Mouse (Mus musculus): ENCODE results near the gene Stx1b. TPM values are rescaled to one million over a fixed set of nuclear protein-coding genes. Genes with fewer than 3 reads are reported as not detected.

Stx1b gene
- total and polyA plus RNA-seq, 3 experiments, result 0.15 to 0.56 TPM; not detected in 1

DNA sequence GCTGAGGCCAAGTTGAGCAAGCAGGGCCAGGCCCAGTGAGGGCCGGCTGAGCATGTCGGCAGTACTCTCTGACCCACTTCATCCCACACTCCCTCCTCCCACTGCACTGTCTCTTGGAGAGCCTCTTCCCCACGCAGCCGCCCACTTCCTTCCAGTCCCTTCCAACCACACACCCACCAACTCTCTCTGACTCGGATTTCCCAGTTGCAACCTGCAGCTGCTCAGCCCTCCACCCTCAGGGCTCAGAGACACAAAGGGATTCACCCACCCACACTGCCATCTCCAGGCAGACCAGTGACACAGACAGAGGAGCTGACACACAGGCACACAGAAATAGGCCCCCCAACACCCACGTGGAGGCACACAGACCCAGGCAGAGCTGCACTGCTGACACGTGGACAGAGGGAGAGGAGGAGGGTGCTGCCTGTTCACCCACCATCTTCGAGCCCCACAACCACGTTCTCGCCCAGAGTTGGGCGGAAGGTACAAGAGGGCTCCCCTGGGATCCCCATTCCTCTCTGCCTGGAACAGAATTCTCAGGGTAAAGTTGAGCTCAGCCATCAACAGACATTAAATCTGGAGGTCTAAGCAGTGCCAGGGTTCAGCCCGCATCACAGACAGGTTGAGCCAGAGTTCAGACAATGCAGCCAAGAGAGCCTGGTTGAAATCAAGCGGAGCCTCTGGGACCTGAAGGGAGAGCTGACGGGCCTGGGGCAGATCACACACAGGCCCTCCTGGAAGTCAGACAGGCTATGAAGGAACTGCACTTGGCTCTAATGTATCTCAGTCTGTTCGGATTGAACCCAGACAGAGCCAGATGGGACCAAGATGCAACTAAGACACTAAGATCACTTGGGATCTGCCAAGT is 8.2 kb downstream of the Stx1b start:
- H3K9ac ChIP-seq (ENCODE audit: control insufficient read depth, low read depth, low read length, poor library complexity, severe bottlenecking), result no peak overlapping the region
- H3K79me2 ChIP-seq (ENCODE audit: control insufficient read depth, insufficient read depth, low read length, poor library complexity), result no peaks in the 10 kb centered on the region
- peak; percentile 28 for DNase-seq (ENCODE audit: low read depth, low spot score)
- no peaks in the 10 kb centered on the region for H3K4me1 ChIP-seq (ENCODE audit: control insufficient read depth in 1 of 2, insufficient read depth in 2 of 2, low read length in 2 of 2)
- no peaks in the 10 kb centered on the region for H3K27me3 ChIP-seq (ENCODE audit: control insufficient read depth in 1 of 2, insufficient read depth in 2 of 2, low read length in 2 of 2)
- no peak overlapping the region for H3K27ac ChIP-seq (ENCODE audit: control insufficient read depth, low read depth, low read length)
- H3K9me3 ChIP-seq (replicated peaks; ENCODE audit: insufficient read depth, low read length), result no peaks in the 10 kb centered on the region
- no peak overlapping the region for H3K4me3 ChIP-seq (ENCODE audit: control insufficient read depth in 1 of 2, insufficient read depth in 1 of 2, low read depth in 2 of 2, low read length in 2 of 2)
- no peaks in the 10 kb centered on the region for H3K36me3 ChIP-seq (ENCODE audit: control insufficient read depth in 1 of 2, insufficient read depth in 2 of 2, low read length in 2 of 2)
- TF ChIP-seq MXI1 (IDR thresholded peaks at IDR 0.05; ENCODE audit: low read depth, low read length) (0 out of 2 replicates have a peak, but pooled peaks have one; percentile 23), CHD1 (IDR thresholded peaks at IDR 0.05; ENCODE audit: low read depth, low read length) (no peak), HCFC1 (IDR thresholded peaks at IDR 0.05; ENCODE audit: low read depth, low read length) (no peak), RAD21 (IDR thresholded peaks at IDR 0.05; ENCODE audit: low read depth, low read length) (peak; percentile 33), ZKSCAN1 (IDR thresholded peaks at IDR 0.05; ENCODE audit: low read depth, low read length) (no peak), USF2 (IDR thresholded peaks at IDR 0.05; ENCODE audit: borderline replicate concordance in 1 of 2, insufficient read depth in 1 of 2, low read depth in 1 of 2, low read length in 2 of 2) (no peak), SMC3 (IDR thresholded peaks at IDR 0.05; ENCODE audit: low read depth, low read length) (peak; percentile 48), NELFE (IDR thresholded peaks at IDR 0.05; ENCODE audit: low read depth, low read length) (no peak), TBP (IDR thresholded peaks at IDR 0.05; ENCODE audit: low read depth, low read length) (no peak), CTCF (IDR thresholded peaks at IDR 0.05 in 2 of 3, conservative IDR thresholded peaks at IDR 0.05 in 1 of 3; ENCODE audit: control insufficient read depth in 1 of 3, insufficient read depth in 1 of 3, low read depth in 2 of 3, low read length in 3 of 3, poor library complexity in 1 of 3, severe bottlenecking in 1 of 3) (peak in 2 of 3 experiments; percentile 27 to 45; a peak in 3 of 6 replicates), ZC3H11A (IDR thresholded peaks at IDR 0.05; ENCODE audit: low read depth, low read length) (0 out of 2 replicates have a peak, but pooled peaks have one; percentile 2), E2F4 (IDR thresholded peaks at IDR 0.05; ENCODE audit: borderline replicate concordance, low read depth, low read length) (no peak), RCOR1 (IDR thresholded peaks at IDR 0.05; ENCODE audit: low read depth, low read length) (no peak), MYC (IDR thresholded peaks at IDR 0.05; ENCODE audit: low read depth, low read length) (0 out of 2 replicates have a peak, but pooled peaks have one; percentile 32), CHD2 (IDR thresholded peaks at IDR 0.05; ENCODE audit: low read length) (no peak), BHLHE40 (IDR thresholded peaks at IDR 0.05; ENCODE audit: borderline replicate concordance, low read depth, low read length) (no peak), EP300 (IDR thresholded peaks at IDR 0.05; ENCODE audit: low read depth in 1 of 2, low read length in 2 of 2) (no peak), POLR2A (IDR thresholded peaks at IDR 0.05; ENCODE audit: control insufficient read depth in 1 of 2, insufficient read depth in 1 of 2, low read depth in 1 of 2, low read length in 2 of 2, poor library complexity in 1 of 2) (no peak), NRF1 (IDR thresholded peaks at IDR 0.05; ENCODE audit: insufficient read depth, low read depth, low read length, poor library complexity, severe bottlenecking) (no peak), GABPA (IDR thresholded peaks at IDR 0.05; ENCODE audit: low read depth, low read length) (no peak), ETS1 (IDR thresholded peaks at IDR 0.05; ENCODE audit: low read depth, low read length) (no peak), KAT2A (conservative IDR thresholded peaks at IDR 0.05; ENCODE audit: low read depth, low read length) (no peak), ZNF384 (IDR thresholded peaks at IDR 0.05; ENCODE audit: low read depth, low read length) (no peak), MYB (IDR thresholded peaks at IDR 0.05; ENCODE audit: low read depth, low read length) (no peak), SIN3A (IDR thresholded peaks at IDR 0.05; ENCODE audit: low read length) (no peak), UBTF (IDR thresholded peaks at IDR 0.05; ENCODE audit: borderline replicate concordance, insufficient read depth, low read depth, low read length) (no peak), TCF12 (IDR thresholded peaks at IDR 0.05; ENCODE audit: low read depth, low read length) (no peak), ELF1 (IDR thresholded peaks at IDR 0.05; ENCODE audit: low read depth, low read length) (no peak), ZMIZ1 (IDR thresholded peaks at IDR 0.05; ENCODE audit: low read depth, low read length) (no peak), POLR2AphosphoS5 (IDR thresholded peaks at IDR 0.05; ENCODE audit: borderline replicate concordance, low read depth, low read length) (no peak), USF1 (IDR thresholded peaks at IDR 0.05; ENCODE audit: low read depth, low read length) (no peak), MAFK (IDR thresholded peaks at IDR 0.05; ENCODE audit: borderline replicate concordance, low read depth, low read length) (no peak), POLR2AphosphoS2 (IDR thresholded peaks at IDR 0.05; ENCODE audit: low read length) (no peak), TAL1 (IDR thresholded peaks at IDR 0.05; ENCODE audit: low read length) (no peak), JUND (IDR thresholded peaks at IDR 0.05; ENCODE audit: low read depth, low read length) (no peak), GATA1 (IDR thresholded peaks at IDR 0.05; ENCODE audit: low read depth, low read length) (no peak)

All from MEL (cell line).